Mouse (Mus musculus) MN1 (cell line): ENCODE data around the gene Acbd5.

Experiments used
- DNase-seq: peaks from one replicate; pipeline ENCODE4 v3.0.0-alpha.2; 2016; ENCODE audit warnings: low spot score

Acbd5 gene

GRCm38 (mm10) chr2:23068894-23069744 lies 1.2 kb downstream of the Acbd5 start:
- peak; percentile 88 for DNase-seq

GRCm38 (mm10) chr2:23070491-23070890 lies 2.5 kb downstream of the Acbd5 start:
- no peak for DNase-seq

GRCm38 (mm10) chr2:23071406-23071805 lies 3.4 kb downstream of the Acbd5 start:
- DNase-seq: no peak

GRCm38 (mm10) chr2:23075846-23076245 lies 7.9 kb downstream of the Acbd5 start:
- DNase-seq: no peak

- no peak for DNase-seq
Observed at GRCm38 (mm10) chr2:23076783-23077182, 8.8 kb downstream of the Acbd5 start.

- no peak for DNase-seq
Observed at GRCm38 (mm10) chr2:23077693-23078092, 9.7 kb downstream of the Acbd5 start.

GRCm38 (mm10) chr2:23078588-23078987 lies 10.6 kb downstream of the Acbd5 start:
- DNase-seq: no peak

- no peak for DNase-seq
Observed at GRCm38 (mm10) chr2:23084540-23084939, 16.6 kb downstream of the Acbd5 start.

GRCm38 (mm10) chr2:23092216-23092615 lies 24.2 kb downstream of the Acbd5 start:
- DNase-seq: peak; percentile 43

- no peak for DNase-seq
Observed at GRCm38 (mm10) chr2:23097028-23097427, 29.1 kb downstream of the Acbd5 start.

GRCm38 (mm10) chr2:23102266-23102665 lies 34.3 kb downstream of the Acbd5 start:
- no peak for DNase-seq

GRCm38 (mm10) chr2:23119573-23119972 lies 51.6 kb downstream of the Acbd5 start:
- DNase-seq: no peak

GRCm38 (mm10) chr2:23155199-23155621 lies 87.2 kb downstream of the Acbd5 start:
- peak; percentile 21 for DNase-seq

GRCm38 (mm10) chr2:23155777-23156607 lies 88.0 kb downstream of the Acbd5 start, which contains the start of the genes Mastl and Yme1l1:
Gene Mastl, minus strand, starts transcription at chr2:23156024.
Gene Yme1l1, plus strand, starts transcription at chr2:23156369.
- DNase-seq: peak; percentile 96

GRCm38 (mm10) chr2:23156608-23157081 lies 88.7 kb downstream of the Acbd5 start:
- no peak for DNase-seq
